Mouse (Mus musculus) stomach, postnatal 0 days (tissue): Measurements from ENCODE around the gene Nepro. TPM values are rescaled to one million over a fixed set of nuclear protein-coding genes. Genes with fewer than 3 reads are reported as not detected.
A peak's percentile ranks its signal among the peaks of the same experiment; 100 is the strongest.

Source experiments
- ATAC-seq: fragments of 200-750 bp; cut with Nextera tagmentation; 2 replicates; pipeline ENCODE4 v1.8.0; 2017; ENCODE audit not compliant: low FRiP score, low TSS enrichment
- DNase-seq: peaks from one replicate; pipeline ENCODE4 v3.0.0-alpha.2; 2016; ENCODE audit warnings: low spot score
- H3K27ac ChIP-seq: fragments of 300-500 bp; sonication (generic); replicated peaks from 2 replicates; pipeline ENCODE4 v1.5.1; 2014; ENCODE audit warnings: mild to moderate bottlenecking, control low read depth
- H3K27me3 ChIP-seq: fragments of 300-500 bp; sonication (generic); 2 replicates; pipeline ENCODE4 v1.6.1; 2014; ENCODE audit warnings: low read length; ENCODE audit not compliant: control insufficient read depth, insufficient read depth
- H3K36me3 ChIP-seq: fragments of 300-500 bp; sonication (generic); 2 replicates; pipeline ENCODE4 v1.6.1; 2014; ENCODE audit warnings: low read length, mixed read lengths; ENCODE audit not compliant: control insufficient read depth, insufficient read depth
- H3K4me1 ChIP-seq: fragments of 300-500 bp; sonication (generic); replicated peaks from 2 replicates; pipeline ENCODE4 v1.6.1; 2014; ENCODE audit warnings: antibody characterized with exemption; ENCODE audit not compliant: control insufficient read depth, insufficient read depth
- H3K4me2 ChIP-seq: fragments of 300-500 bp; sonication (generic); replicated peaks from 2 replicates; pipeline ENCODE4 v1.6.1; 2014; ENCODE audit warnings: low read depth, mild to moderate bottlenecking, control low read depth, moderate library complexity
- H3K4me3 ChIP-seq: fragments of 300-500 bp; sonication (generic); 2 replicates; pipeline ENCODE4 v1.5.1; 2014; ENCODE audit warnings: low read depth, low read length, control low read depth
- H3K9ac ChIP-seq: fragments of 300-500 bp; sonication (generic); 2 replicates; pipeline ENCODE4 v1.6.1; 2014; ENCODE audit warnings: mild to moderate bottlenecking, low read length, control low read depth, mixed read lengths
- H3K9me3 ChIP-seq: fragments of 300-500 bp; sonication (generic); 2 replicates; pipeline ENCODE4 v1.6.1; 2016; ENCODE audit warnings: low read length; ENCODE audit not compliant: control insufficient read depth
- CTCF ChIP-seq: IDR thresholded peaks from 2 replicates; pipeline ENCODE4 v1.5.1; 2016; ENCODE audit warnings: antibody characterized with exemption, low read depth, mild to moderate bottlenecking, moderate library complexity
- EP300 ChIP-seq: optimal IDR thresholded peaks from 2 replicates; pipeline ENCODE3; 2016; ENCODE audit warnings: antibody characterized with exemption
- WGBS: fragments of 180-500 bp; shearing (Covaris S2); extraction: QIAGEN DNeasy Blood & Tissue Kit; methylation state at CpG from one replicate; pipeline ENCODE4 v1.1.7; 2014; 5-methylcytosine and 5-hydroxymethylcytosine counted together
- polyA plus RNA-seq: library from polyadenylated mRNA; unstranded; fragments of >200 nt; fragmentation: Nextera tagmentation; extraction: Ambion mirVana; gene quantifications from 2 replicates; pipeline ENCODE4 v1.2.1, GENCODE M21; 2015

The Nepro gene
- polyA plus RNA-seq, 1 experiment from 2014 or later, result 2.8 TPM

DNA sequence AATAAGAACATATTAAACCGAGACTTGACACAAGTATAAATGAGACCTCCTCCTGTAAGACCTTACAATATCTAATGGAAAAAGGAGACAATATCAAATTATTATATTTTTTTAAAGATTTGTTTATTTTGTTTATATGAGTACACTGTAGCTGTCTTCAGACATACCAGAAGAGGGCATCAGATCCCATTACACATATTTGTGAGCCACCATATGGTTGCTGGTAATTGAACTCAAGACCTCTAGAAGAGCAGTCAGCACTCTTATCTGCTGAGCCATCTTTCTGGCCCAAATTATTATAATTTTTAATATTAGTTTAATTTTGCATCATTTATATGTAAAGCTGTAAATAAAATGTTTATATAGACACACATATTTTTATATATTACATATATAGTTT, 18.7 kb downstream of the Nepro start:
- DNase-seq, result no peak
- Histone ChIP-seq H3K27me3 (no peaks in the 10 kb centered on the region), H3K27ac (no peak overlapping the region), H3K4me2 (no peak overlapping the region), H3K9ac (no peak overlapping the region), H3K4me1 (peaks cover 3% of the 10 kb centered on the region; the same call in 1 of the 2 replicates), H3K9me3 (no peaks in the 10 kb centered on the region), H3K36me3 (peaks cover 6% of the 10 kb centered on the region; the same call in 1 of the 2 replicates), H3K4me3 (no peak overlapping the region)
- no peak for ATAC-seq
- 94% methylated on average over 1 of the region's 1 CpGs for WGBS
- TF ChIP-seq CTCF, result peak; percentile 34
- TF ChIP-seq EP300, result no peak

DNA sequence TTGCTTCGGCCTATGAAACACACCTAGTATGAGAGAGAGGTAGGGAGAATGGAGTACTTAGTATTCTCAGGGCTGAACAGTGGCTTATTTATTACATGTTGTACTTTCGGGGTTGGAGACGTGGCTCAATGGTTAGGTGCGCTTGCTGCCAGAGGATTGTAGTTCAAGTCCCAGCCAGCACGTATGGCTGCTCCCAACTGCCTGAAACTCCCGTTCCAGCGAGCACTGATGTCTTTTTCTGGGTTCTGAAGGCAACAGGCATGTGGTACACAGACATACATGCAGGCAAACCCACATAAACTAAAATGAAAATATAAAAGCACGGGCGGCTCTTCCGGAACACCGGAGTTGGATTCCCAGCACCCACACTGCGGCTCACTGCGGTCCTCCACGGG, 21.4 kb downstream of the Nepro start:
- Histone ChIP-seq H3K27ac (peak overlapping the region; percentile 98), H3K4me3 (peak overlapping the region; percentile 73), H3K27me3 (no peaks in the 10 kb centered on the region), H3K9me3 (no peaks in the 10 kb centered on the region), H3K4me2 (peak overlapping the region; percentile 68), H3K4me1 (peaks cover 3% of the 10 kb centered on the region; the same call in 1 of the 2 replicates), H3K36me3 (peaks cover 4% of the 10 kb centered on the region; the same call in 1 of the 2 replicates), H3K9ac (peak overlapping the region; percentile 82)
- DNase-seq (no peak), ATAC-seq (peak; percentile 6)
- WGBS, result 5% methylated on average over 14 of the region's 14 CpGs
- TF ChIP-seq CTCF (no peak), EP300 (no peak)

DNA sequence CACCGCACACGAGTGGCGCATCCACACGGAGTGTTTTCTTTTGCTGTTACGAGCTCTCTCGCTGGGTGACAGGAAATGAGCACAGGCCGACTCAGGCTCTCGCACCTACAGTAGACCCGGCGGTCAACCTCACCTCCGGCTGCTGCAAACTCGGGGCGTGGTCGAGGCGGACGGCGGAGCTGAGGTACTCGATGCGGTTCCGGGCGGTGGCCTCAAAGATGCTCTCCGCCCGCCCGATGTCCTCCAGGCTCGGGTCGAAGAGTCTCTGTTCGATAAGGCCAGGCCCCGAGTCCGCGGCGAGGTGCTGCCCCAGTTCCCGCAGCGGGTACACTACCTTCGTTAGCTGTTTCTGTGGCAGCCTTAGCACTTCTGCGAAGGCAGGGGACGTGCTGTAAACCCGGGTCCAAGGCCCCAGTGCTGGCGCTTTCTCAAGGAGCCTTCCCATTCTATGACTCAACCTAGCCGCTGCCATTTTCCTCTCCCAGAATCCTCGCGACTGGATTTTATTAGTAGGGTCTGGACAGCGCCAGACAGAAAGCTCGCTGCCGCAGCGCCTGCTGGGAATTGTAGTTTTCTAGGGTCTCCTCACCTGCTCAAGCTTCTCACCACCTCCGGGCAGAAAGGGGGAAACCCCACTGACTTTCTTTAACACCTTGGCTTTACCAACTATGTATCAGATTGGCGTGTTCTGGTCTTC, 21.9 kb downstream of the Nepro start, which contains the start of gene Gtpbp8:
Gene Gtpbp8 (minus strand): TSS at position 498 of the 697 bp plus-strand sequence.
- Histone ChIP-seq H3K36me3 (no peaks in the 10 kb centered on the region), H3K27ac (peak within 1 kb of the TSS; percentile 98), H3K4me1 (peaks cover 3% of the 10 kb centered on the region; the same call in 1 of the 2 replicates), H3K4me2 (peak within 1 kb of the TSS; percentile 68), H3K9me3 (no peaks in the 10 kb centered on the region), H3K4me3 (peak within 1 kb of the TSS; percentile 73), H3K27me3 (no peaks in the 10 kb centered on the region), H3K9ac (peak within 1 kb of the TSS; percentile 82)
- peak; percentile 98 for ATAC-seq
- TF ChIP-seq EP300, result no peak
- TF ChIP-seq CTCF, result no peak
- WGBS, result under 1% methylated on average over 47 of the region's 47 CpGs
- peak; percentile 89 for DNase-seq

DNA sequence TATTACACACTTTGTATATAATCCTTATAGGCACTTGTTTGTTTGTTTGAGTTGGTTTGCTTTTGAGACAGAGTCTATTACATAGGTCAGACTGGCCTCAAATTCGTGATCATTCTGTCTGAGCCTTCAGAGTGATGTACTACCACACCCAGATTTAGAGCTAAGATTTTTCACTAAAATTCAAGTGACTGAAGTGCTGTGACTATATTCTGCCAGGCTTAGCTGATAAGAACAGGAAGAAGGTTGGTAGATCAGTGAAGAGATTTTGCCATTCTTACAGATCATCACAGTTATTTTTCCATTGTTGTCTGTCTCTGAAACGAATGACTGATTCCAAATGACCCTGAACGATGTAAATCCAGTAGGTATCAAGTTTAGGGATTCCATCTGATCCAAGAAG, 23.9 kb downstream of the Nepro start:
- TF ChIP-seq EP300 (no peak), CTCF (no peak)
- no peak overlapping the region for H3K4me3 ChIP-seq
- no peak for ATAC-seq
- H3K36me3 ChIP-seq, result no peaks in the 10 kb centered on the region
- H3K27ac ChIP-seq, result no peak overlapping the region
- H3K27me3 ChIP-seq, result no peaks in the 10 kb centered on the region
- H3K4me2 ChIP-seq, result no peak overlapping the region
- H3K4me1 ChIP-seq, result peaks cover 3% of the 10 kb centered on the region; the same call in 1 of the 2 replicates
- DNase-seq, result no peak
- no peaks in the 10 kb centered on the region for H3K9me3 ChIP-seq
- 42% methylated on average over 3 of the region's 3 CpGs for WGBS
- H3K9ac ChIP-seq, result no peak overlapping the region

DNA sequence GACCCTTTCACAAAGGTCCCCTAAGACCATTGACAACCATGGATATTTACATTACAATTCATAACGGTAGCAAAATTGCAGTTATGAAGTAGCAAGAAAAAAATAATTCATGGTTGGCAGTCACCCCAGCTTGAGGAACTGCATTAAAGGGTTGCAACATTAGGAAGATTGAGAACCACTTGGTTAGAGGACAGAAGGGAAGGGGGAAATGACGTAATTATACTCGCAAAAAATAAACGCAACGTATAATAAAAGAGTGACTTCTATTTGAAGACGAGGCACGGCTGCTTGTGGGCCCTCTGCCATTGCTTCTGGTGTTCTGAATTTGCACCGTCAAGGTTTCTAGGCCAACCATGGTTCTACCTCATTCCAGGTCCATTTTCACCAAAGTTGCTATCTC, 33.6 kb downstream of the Nepro start:
- no peak overlapping the region for H3K9ac ChIP-seq
- DNase-seq (no peak), ATAC-seq (no peak)
- H3K4me2 ChIP-seq, result no peak overlapping the region
- H3K36me3 ChIP-seq, result no peaks in the 10 kb centered on the region
- no peak overlapping the region for H3K4me3 ChIP-seq
- no peak overlapping the region for H3K27ac ChIP-seq
- no peaks in the 10 kb centered on the region for H3K4me1 ChIP-seq
- 66% methylated on average over 8 of the region's 8 CpGs for WGBS
- no peak for TF ChIP-seq EP300
- no peak for TF ChIP-seq CTCF
- H3K9me3 ChIP-seq, result no peaks in the 10 kb centered on the region
- H3K27me3 ChIP-seq, result no peaks in the 10 kb centered on the region

DNA sequence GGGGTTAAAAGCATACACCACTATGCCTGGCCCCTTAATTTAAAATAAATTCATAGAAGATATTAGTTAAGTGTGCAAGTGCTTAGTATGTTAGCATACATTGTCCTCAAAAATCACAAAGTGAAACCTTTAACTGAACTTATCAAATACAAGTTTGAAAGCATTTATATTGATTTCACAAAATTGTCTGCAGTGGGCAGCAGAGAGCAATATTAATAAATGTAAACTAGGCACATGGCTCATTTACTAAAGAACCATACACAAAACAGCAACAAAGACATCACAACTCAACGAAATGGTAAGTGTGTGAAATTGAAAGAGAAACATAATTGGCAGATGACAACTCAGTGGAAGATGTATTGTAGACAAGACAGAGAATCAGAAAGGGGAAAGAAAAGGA, 37.7 kb downstream of the Nepro start:
- Histone ChIP-seq H3K4me2 (no peak overlapping the region), H3K4me3 (no peak overlapping the region), H3K4me1 (no peaks in the 10 kb centered on the region), H3K27ac (no peak overlapping the region), H3K27me3 (no peaks in the 10 kb centered on the region), H3K9me3 (no peaks in the 10 kb centered on the region), H3K9ac (no peak overlapping the region), H3K36me3 (no peaks in the 10 kb centered on the region)
- DNase-seq (no peak), ATAC-seq (no peak)
- no peak for TF ChIP-seq EP300
- peak; percentile 61 for TF ChIP-seq CTCF
- 46% methylated on average over 1 of the region's 1 CpGs for WGBS
